Mouse (Mus musculus): ENCODE measurements at regions not wholly inside any gene's neighbourhood (a gene's known extent, or its start where the extent isn't known, plus 50 kb on each side); places are given as distances from the start of the nearest gene placed in this dataset.

DNA sequence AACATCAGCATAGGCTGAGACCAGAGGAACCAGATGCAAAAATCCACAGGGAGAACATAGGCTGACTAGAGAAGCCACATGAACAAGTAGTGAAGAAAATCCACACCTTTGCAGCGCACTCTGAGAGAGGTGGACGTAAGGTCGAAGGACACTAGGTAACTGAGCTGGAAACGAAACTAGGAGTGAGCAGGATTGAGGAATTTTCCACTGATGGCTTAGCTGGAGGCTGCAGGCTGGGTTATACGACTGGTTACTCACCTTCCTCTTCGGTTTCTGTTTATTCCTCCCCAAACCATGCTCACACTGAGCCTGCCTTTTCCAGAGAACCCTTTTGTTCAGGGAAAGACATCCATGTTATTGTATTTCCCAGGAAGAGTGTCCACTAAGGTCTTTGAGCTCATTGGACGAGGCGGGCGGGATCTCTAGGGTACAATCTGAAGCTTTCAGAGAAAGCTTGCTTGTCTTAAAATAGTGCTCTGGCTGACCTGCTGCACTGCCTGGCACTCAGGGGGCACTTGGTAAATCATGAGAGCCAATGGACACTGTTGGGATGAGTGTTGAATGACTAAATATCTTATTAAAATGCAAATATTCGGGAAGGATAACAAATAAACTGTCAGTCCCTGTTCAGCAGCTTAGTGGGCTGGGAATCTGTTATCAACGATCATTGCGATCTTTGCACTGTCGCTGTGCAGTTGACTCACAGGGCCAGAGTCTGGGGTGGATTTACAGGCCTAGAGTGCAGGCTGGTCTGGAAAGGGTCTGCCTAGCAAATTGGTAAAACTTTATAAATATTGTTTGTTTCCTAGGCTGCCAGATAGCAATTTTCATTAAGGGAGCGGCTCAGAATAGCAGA, 76.7 kb upstream of the Bbx start:
- DNase-seq (ENCODE audit: low spot score), result no peak
- 80% methylated on average over 14 of the region's 14 CpGs for WGBS
- Histone ChIP-seq H3K4me3 (no peak overlapping the region), H3K27me3 (ENCODE audit: low read depth, poor library complexity, severe bottlenecking) (no peaks in the 10 kb centered on the region), H3K27ac (replicated peaks) (no peak overlapping the region), H3K36me3 (no peaks in the 10 kb centered on the region), H3K4me1 (peaks cover 9% of the 10 kb centered on the region), H3K9me3 (replicated peaks) (no peaks in the 10 kb centered on the region)

DNA sequence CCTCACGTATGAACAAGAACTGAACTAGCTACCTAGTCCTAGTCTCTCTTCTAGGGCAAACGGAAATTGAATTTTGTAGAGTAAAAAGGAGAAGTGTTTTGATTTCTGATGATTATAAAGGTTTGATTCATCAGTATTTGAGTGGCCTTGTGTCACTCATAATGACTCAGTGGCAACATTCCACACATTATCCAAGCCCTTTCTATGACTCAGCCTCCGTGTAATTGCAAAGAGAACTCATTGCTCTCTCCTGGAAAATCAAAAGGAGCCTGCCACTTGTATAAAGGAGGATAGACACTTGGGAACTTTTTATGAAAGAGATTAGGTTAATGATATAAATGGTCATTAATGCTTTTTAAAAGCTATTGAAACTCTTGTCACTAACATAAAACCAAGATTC, 72.4 kb upstream of the Bbx start:
- Histone ChIP-seq H3K9me3 (replicated peaks) (no peaks in the 10 kb centered on the region), H3K4me3 (no peak overlapping the region), H3K27ac (replicated peaks) (no peak overlapping the region), H3K27me3 (ENCODE audit: low read depth, poor library complexity, severe bottlenecking) (no peaks in the 10 kb centered on the region), H3K36me3 (no peaks in the 10 kb centered on the region), H3K4me1 (peaks cover 9% of the 10 kb centered on the region)
- DNase-seq (ENCODE audit: low spot score), result no peak
- WGBS, result 81% methylated on average over 3 of the region's 3 CpGs

DNA sequence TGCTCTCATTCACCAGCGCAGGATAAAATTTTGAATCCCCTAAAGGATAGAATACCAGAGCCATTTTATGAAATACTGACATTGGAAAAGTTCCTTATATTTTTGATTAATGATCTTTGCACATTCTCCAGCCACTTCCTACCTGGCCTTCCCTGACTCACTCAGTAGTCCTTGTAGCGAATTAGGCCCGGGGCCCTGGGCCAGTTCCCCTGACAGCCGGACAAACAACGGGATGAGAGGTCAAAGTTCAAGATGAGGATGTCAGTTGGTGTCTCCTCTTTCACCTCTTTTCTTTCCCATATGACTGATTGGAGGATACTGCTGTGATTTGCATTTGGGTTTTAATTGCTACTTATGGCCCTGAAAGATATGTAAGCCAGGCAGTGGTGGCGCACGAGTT, 66.7 kb upstream of the Bbx start:
- Histone ChIP-seq H3K9me3 (replicated peaks) (no peaks in the 10 kb centered on the region), H3K4me1 (no peaks in the 10 kb centered on the region), H3K4me3 (no peak overlapping the region), H3K27me3 (ENCODE audit: low read depth, poor library complexity, severe bottlenecking) (no peaks in the 10 kb centered on the region), H3K27ac (replicated peaks) (no peak overlapping the region), H3K36me3 (no peaks in the 10 kb centered on the region)
- DNase-seq (ENCODE audit: low spot score), result no peak
- 84% methylated on average over 7 of the region's 7 CpGs for WGBS

DNA sequence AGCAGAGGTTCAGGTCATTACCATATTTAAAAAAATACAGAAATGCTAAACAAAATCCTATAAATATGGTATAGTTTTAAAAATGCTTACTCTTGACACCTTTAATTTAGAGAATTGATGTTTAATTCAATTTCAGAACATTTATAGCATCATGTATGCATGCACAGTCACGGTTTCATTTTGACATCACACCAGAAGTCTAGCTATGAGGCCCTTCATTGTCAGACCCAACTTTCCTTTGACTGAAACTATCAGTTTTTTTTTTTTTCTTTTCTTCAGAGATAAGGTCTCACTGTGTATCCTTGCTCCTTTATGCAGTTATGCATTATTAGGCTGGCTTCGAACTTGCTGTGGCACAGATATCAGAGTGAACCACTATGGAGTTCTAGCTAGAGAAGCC, 61.5 kb upstream of the Bbx start:
- Histone ChIP-seq H3K4me3 (no peak overlapping the region), H3K27me3 (ENCODE audit: low read depth, poor library complexity, severe bottlenecking) (no peaks in the 10 kb centered on the region), H3K27ac (replicated peaks) (no peak overlapping the region), H3K36me3 (no peaks in the 10 kb centered on the region), H3K4me1 (0 out of 2 replicates have a peak, but pooled peaks cover 2% of the 10 kb centered on the region), H3K9me3 (replicated peaks) (no peaks in the 10 kb centered on the region)
- WGBS, result 93% methylated on average over 2 of the region's 2 CpGs
- no peak for DNase-seq (ENCODE audit: low spot score)

DNA sequence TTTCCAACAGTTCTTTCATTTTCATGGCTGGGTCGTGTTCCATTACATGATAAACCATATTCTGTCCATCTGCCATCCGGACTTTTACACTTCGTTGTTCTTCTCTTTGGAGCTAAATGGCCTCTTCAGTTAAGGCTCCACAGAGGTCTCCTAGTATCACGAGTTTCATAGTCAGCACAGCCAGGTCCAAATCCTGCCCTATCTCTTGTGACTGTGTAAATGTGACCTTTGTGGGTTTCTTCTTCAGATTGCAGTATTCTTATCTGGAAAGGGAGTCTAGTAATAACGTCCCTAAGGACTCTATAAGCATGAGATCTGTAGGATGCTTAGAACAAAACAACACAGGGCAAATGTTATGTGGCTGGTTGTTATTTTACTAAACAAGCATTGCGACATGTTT, 57.1 kb upstream of the Bbx start:
- H3K27ac ChIP-seq (replicated peaks), result no peak overlapping the region
- H3K36me3 ChIP-seq, result no peaks in the 10 kb centered on the region
- H3K9me3 ChIP-seq (replicated peaks), result no peaks in the 10 kb centered on the region
- DNase-seq (ENCODE audit: low spot score), result no peak
- WGBS, result 89% methylated on average over 6 of the region's 6 CpGs
- H3K27me3 ChIP-seq (ENCODE audit: low read depth, poor library complexity, severe bottlenecking), result no peaks in the 10 kb centered on the region
- 0 out of 2 replicates have a peak, but pooled peaks cover 2% of the 10 kb centered on the region for H3K4me1 ChIP-seq
- no peak overlapping the region for H3K4me3 ChIP-seq

DNA sequence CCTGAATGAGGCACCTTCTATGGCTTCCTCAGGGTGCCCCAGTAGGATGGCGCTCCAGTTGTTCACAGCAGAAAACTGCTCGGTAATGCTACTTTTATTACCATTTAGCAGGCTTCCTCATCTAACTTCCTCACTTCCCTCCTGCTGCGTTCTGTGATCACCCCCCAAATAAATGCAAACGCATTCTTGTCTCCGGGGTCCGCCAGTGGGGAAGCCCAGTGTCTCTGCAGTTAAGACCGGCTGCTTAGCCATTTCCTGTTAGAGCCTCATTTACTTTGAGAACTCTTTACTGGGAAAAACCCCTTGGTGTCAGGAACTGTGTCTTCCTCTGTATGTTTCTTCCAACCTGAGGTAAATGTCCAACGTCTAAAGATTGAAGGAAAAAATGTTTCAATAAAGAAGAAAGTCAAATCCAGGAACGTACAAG, 50.2 kb upstream of the Bbx start:
- DNase-seq (ENCODE audit: low spot score), result no peak
- 36% methylated on average over 9 of the region's 9 CpGs for WGBS
- Histone ChIP-seq H3K27ac (replicated peaks) (no peak overlapping the region), H3K4me1 (no peaks in the 10 kb centered on the region), H3K36me3 (no peaks in the 10 kb centered on the region), H3K4me3 (no peak overlapping the region), H3K27me3 (ENCODE audit: low read depth, poor library complexity, severe bottlenecking) (no peaks in the 10 kb centered on the region), H3K9me3 (replicated peaks) (no peaks in the 10 kb centered on the region)
